Mouse (Mus musculus): ENCODE data around the gene Aff4.
"Not testable (repeated sequence)": the region's sequence is repeated elsewhere in the genome, so short reads cannot be mapped to it uniquely, and the experiment has no call there.

The Aff4 gene

DNA sequence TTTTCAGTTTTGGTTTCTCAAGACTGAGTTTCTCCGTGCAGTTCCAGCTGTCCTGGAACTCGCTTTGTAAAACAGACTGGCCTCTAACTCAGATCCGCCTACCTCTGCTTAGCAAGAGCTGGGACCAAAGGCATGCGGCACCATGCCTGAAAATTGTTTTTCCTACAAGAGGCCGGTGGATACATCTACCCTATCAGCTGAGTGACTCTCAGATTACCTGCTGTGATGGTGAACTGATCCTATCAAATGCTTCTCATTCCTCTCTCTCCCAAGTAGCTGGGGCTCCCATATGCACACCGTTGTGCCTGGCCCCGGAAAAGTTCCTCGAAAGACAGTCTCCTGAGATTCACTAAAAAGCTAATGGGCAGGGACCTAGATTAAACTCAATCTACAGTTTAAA lies 12.9 kb upstream of the Aff4 start:
- no peak for DNase-seq (ENCODE audit: low spot score in 2 of 2)

DNA sequence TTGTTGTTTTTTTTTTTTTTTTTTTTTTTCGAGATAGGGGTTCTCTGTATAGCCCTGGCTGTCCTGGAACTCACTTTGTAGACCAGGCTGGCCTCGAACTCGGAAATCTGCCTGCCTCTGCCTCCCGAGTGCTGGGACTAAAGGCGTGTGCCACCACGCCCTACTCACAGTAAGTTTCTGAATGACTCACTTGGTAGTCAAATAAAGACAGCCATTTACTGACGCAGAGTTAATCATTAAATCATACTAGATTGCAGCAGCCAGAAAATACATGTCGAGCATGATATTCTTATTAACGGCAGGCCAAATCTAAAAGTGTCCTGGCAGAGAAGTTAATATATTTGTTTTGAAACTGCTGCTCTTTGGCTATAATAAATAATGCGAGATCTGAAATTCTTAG lies 9.6 kb upstream of the Aff4 start:
- DNase-seq (ENCODE audit: low spot score in 2 of 2): not testable (repeated sequence)

DNA sequence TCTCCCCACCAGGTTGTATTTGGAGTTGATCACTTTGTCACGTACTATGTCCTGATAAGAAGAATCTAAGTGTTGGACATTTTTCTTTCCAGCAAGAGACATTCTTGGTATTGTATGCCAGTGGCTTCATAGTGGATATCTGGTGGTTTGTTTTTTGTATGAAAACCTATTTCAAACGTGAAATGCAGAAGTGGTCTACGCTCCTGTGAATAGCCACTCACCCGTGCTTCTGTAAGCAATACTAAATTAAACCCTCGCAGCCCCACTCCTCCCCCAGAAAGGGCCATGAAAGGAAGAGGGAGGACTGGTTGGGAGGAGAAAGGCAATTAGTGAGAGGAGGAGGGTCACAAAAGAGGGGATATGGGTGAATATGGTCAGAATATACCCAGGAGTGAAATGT lies 7.9 kb upstream of the Aff4 start:
- no peak for DNase-seq (ENCODE audit: low spot score in 2 of 2)

DNA sequence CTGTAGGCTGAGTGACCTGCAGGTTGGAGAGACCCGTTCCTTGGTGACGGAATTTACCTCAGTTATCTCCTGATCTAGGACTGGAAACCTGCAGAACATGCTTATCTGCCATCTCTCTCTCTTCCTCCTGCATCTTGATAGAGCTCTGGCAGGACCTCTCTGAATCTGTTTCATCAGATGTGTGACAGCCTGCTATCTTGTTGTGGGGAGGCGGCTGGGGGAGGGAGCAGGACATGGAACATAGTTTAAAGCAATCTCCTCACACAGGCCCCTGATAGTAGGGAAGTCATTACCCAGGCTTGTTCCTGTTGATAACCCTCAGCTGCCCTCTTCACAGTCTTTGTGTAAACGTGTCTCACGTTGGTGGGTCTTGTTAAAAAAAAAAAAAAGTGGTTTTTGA lies 5.3 kb upstream of the Aff4 start:
- no peak for DNase-seq (ENCODE audit: low spot score in 2 of 2)

DNA sequence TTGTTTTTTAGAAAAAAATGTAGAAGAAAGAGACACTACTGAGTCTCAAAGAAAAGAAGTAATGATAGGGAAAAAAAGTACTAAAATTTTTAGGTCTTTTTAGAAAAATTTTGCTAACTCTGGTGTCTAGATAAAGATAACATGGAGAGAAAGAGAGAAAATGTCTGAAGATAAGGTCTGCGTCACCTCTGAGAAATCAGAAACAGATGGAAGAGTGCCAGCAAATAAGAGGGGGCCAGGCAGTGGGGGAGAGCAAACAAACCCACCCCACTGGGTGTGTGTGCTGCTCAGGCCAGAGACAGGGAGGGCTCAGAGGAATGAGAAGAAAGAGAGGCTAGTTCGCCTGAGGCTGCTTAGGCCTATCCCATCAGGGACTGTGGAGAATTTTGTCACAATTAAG lies 4.9 kb upstream of the Aff4 start:
- DNase-seq (ENCODE audit: low spot score in 2 of 2): no peak

DNA sequence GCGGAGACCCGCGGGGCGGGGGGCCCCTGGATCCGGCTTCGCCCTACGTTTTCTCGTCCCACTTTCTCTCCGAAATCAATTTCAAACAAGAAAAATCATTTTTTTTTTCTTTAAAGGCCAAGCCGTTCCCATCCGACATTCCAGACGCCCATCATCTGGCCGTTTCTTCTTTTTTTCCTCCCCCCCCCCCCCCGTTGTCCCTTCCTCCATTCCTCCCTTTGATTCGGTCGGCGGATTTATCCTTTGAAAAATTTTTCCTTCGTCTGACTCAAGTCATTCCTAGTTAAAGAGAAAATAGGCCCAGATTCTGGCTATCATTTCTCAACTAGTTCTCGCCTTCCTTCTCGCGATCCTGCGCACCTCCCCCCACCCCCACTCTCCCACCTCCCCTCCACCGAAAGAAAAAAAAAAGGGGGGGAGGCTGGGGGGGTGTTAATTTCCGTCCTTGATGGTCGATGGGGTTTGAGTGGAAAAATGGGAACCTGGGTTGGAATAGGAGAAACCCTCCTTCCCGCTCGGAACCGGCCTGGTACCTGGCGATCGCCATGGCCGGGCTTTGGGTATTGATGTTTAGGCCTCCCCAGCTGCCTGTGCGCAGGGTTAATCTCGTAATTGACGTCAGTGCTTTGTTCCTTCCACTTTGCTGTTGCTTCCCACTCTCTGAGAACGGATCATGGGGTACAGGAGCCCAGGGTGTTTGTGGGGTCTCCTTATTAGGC lies 750 bp downstream of the Aff4 start:
- DNase-seq (ENCODE audit: low spot score in 2 of 2): peak in 1 of 2 experiments; percentile 44

DNA sequence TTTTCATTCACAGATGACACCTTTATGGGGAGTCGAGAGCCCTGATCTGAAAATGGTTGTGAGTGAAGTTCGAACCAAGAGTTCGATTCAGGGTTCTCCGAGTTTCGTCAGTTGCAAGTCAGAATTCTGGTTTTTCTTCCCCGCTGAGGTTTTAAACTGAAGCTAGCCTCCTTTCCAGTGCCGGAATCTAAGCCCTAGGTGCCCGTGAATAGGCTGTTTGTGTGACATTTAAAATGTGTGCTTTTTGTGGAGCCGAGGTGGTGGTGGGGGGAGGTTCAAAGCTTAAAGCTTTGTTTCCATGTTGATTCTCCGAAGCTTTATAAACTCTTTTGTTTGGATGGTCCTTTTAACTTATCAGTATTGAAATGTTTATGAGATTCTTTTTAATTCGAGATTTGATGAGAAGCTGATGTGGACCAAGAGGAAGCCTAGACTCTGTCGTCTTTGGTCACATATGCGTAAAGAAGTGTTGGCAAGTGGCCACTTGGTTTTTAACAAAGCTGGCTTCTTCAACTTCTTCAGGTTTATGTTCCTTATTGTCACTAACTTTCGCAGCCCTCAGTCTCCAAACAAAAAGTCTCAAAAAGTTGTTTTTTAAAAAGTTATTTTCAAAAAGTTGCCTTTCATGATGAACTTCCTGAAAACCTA lies 1.4 kb downstream of the Aff4 start:
- DNase-seq (ENCODE audit: low spot score in 2 of 2): no peak

DNA sequence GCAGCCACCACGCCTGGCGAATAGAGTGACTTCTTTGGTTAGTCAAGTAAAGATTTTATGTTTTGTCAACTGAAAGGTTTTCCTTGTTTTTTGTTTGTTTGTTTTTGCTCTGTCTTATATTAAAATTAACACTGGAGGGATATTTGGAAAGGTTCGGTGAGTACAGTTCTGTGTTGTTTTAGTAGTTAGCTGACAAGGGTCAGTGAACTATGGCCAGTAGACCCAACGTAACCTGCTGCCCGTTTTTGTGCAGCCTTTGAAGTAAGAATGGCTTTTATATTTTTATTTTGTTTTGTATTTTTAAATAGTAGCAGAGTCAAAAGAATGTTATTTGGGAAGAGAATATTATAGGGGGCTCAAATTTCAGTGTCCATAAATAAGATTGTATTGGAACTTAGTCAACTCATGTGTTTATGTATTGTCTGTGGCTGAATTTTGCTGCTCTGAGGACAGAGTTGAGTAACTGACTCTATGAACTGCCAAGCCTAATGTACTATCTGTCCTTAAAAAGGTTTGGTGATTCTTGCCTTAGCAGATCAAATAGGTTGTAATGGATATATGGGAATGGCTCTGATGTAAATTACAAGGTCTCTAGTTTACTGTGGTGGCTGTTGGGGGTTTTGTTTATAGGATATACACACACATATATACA lies 8.0 kb downstream of the Aff4 start:
- no peak for DNase-seq (ENCODE audit: low spot score in 2 of 2)

DNA sequence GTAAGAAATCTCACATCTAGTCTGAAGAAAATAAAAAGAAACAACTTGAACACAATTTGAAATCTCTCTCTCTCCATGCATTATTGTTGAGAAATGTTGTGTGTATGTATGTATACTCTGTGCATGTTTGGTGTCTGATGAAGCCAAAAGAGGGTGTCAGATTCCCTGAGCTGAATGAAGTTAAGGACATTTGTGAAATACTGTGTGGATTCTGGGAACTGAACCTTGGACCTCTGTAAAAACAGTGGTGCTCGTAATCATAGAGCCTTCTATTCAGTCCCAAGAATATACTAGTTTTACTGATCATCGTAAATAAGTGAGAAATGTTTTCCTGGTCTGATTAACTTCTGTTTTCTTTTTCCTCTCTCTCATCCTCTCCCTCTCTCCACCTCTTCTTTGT lies 16.4 kb downstream of the Aff4 start:
- no peak for DNase-seq (ENCODE audit: low spot score in 2 of 2)

DNA sequence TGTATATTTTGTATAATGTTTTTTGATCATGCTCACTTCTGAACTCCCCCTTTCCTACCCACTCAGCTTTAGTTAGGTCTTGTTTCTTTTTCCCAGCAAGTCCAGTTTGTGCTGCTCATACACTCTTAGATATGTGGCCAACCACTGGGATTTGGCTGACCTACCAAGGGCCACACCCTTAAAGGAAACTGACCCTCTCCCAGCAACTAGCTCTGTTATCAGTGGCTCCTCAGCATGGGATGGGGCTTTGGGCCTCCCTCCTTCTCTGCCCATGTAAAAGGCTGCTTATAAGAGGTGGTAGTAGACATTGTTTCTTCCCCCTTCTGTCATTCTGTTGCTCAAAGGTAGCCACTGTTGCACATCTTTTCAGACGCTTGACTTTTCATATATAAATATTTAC lies 28.3 kb downstream of the Aff4 start:
- DNase-seq (ENCODE audit: low spot score in 2 of 2): no peak

DNA sequence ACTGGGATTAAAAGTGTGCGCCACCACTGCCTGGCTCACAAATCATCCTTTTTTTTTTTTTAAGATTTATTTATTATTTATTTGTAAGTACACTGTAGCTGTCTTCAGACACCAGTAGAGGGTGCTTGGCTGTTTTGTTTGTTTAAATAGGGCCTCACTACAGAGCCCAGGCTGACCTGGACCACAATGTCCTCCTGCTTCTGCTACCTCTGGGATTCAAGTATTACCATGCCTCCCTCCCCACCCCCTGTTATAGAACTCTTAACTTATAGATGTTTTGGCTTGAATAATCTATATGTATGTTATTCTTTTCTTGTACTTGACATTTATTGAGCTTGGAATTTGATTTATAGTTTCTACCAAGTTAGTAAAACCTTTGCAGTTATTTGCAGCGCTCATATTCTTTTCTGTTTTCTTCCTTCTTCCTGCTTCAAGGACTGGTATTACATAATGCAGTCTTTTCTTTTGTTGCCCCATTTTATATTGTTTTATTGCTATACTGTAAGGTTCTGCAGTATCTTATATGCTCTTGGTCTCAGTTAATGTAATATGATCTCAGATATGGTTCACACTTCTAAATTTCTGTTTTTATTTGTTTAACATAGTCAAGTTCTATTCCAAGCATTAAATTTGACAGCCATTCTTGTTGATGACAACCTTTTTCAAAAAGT lies 33.3 kb downstream of the Aff4 start:
- no peak for DNase-seq (ENCODE audit: low spot score in 2 of 2)

DNA sequence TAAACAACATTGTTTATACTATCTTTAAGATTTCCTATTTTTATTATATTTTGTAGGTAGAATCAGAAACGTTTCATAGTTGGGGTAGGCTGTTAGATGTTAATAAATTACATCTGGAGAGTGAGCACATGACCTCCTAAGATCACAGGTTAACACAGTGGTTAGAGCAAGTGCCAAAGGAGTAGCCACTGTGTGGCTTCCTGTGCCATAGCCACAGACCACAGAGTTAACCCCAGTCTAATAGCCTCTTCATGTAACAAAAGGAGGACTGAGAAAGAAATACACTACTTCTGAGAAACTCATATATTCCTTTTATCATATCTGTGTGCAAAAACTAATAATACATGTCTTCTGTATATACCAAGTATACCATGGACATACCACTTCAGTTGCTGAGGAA lies 43.2 kb downstream of the Aff4 start:
- DNase-seq (ENCODE audit: low spot score in 2 of 2): no peak

DNA sequence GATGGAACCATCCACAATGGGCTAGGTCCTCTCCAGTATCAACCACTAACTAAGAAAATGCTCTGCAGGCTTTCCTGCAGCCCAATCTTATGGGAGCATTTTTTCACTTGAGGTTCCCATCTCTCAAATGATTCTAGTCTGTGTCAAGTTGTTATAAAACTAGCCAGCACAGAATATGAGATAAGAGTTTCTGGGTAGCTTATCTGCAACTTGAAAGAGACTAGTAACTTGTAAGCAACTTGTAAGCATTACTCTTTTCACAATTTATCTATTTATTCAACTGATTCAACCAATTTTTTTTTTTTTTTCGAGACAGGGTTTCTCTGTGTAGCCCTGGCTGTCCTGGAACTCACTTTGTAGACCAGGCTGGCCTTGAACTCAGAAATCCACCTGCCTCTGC lies 53.0 kb downstream of the Aff4 start:
- DNase-seq (ENCODE audit: low spot score in 2 of 2): no peak

DNA sequence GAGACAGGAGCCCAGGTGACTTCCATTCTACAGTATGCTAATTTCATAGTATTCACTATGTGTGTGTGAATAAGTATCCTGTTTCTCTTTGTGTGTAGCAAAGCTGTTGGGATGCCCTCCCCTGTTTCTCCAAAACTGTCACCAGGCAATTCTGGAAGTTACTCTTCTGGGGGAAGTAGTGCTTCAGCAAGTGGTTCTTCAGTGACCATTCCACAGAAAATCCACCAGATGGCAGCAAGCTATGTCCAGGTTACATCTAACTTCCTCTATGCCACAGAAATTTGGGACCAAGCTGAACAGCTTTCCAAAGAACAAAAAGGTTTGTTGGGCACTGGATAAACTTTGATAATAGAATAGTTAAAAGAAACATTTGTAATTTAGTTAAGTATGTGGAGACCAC lies 61.1 kb downstream of the Aff4 start:
- no peak for DNase-seq (ENCODE audit: low spot score in 2 of 2)

DNA sequence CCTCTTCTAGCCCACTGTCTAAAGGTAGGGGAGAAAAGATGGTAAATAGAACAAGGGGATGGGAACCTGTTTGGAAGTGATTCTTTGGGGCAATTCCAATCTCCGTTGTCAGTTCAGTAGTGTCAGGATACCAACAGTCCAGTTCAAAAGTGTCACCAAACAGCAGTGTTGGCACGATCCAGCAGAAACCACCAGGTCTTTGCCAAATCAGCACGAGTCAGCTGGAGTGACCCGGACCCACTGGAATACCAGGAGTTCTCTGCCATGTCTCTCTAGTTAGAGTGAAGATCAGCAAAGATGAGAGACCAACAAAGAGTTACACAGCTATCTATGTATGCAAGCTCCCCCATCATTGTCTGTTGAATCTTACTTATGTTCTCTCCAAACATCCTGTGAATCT lies 63.2 kb downstream of the Aff4 start:
- no peak for DNase-seq (ENCODE audit: low spot score in 2 of 2)

DNA sequence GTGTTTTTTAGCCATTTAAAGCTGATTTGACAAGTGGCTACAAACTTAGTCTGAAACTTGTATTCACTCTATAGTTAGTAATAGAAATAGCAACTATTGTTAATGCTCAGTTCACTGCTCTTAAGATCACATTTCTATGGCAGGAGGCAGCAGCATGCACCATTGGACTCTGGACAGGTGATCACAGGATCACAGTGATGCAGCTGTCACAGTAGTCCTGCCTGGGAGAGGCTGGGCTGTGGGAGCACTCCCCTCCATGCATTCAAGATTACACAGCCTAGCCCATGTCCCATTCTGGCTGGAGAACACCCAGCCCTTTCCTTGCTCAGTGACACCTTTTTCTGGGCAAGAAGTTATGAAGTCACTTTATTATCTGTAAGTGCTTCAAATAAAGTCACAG lies 67.4 kb downstream of the Aff4 start:
- no peak for DNase-seq (ENCODE audit: low spot score in 2 of 2)

DNA sequence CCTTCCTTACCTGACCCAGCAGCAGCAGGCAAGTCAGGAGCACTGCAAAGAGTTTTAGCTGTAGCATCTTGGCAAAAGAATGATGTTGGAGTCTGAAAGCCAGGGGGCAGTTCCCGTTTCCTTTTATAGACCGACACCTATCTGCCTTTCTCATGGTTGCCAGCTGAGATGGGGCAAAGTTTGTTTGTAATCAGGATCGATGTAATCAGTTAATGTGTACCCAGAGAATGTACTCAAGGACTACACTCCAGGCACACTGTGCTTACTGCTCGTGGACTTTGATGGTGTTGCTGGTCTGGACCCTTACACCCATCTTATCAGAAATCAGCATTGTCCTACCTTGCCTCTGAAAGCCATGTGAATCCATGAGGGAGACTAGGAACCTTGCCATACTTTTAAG lies 72.4 kb downstream of the Aff4 start, which contains the start of gene Leap2:
Leap2 (minus strand) TSS at position 135 of the 400 bp plus-strand sequence.
- DNase-seq (ENCODE audit: low spot score in 2 of 2): no peak

DNA sequence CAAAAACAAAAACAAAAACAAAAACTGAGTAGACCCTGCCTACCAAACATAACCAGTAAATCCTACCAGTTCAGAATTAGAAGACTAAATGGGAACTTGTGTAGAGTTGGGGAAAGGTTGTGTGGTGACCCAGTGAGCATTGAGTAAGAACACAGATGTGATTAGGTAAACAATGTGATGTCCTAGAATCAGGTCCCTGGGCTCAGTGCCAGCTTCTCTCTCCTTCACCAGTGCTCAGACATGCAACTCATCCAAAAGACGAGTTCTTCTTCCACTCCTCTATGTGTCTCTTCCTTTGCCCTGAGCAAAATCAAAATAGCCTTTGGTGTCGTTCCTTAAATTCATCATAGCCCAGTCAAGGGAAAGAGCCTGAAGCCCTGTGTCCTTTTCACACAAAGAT lies 74.2 kb downstream of the Aff4 start:
- DNase-seq (ENCODE audit: low spot score in 2 of 2): no peak

DNA sequence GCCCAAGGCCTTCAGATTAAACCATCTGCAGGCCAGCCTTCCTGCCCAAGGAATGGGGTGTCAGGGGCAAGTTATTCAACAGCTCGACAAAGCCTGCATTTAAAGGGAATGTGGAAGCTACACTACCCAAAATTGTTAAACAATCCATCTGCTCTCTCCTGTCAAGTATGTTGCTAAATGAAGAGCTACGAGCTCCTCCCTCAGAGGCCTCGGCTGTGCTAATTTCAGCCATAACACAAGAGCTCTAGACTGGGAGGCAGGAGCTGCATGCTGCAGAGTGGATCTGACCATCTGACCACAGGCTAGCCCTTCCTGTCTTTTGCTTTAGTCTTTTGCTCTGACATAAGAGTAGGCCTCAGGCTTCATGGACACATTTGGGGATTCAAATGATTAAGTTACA lies 74.6 kb downstream of the Aff4 start:
- no peak for DNase-seq (ENCODE audit: low spot score in 2 of 2)

DNA sequence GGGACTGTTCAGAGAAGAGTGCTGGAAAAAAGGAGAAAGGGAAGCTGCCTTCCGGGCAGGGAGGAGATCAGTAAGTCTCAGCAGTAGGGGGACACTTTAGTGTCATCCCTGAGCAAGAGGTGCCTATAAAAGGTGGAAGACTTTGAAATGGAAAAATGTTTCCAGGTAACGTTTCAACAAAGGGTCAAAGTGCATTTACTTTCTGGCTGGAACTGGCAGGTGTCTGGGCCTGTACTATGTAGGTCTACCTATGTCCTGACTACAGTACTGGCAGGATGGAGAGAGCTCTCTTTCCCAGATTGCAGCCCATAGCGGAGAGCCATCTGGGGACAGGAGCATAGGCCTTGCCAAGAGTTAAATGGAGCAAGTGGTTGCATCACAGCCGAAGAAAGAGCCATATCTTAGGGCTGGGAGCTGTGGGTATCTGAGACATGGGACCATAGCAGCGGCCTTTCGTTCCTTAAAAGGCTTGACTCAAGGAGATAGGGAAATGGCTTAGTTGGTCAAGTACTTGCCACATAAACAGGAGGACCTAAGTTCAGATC lies 75.2 kb downstream of the Aff4 start:
- DNase-seq (ENCODE audit: low spot score in 2 of 2): no peak

DNA sequence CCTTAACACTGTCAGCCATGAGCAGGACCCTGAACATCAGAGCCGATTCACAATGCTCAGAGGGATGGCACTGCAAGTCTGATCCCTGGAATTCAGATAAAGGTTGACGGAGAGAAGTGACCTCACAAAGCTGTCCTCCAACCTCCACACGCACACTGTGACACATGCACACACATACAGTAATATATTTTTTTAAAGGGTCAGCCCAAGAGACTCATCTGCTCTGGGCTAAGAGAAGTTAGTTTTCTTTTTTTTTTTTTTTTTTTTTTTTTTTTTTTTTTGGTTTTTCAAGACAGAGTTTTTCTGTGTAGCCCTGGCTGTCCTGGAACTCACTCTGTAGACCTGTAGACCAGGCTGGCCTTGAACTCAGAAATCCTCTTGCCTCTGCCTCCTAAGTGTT lies 76.3 kb downstream of the Aff4 start:
- DNase-seq (ENCODE audit: low spot score in 2 of 2): not testable (repeated sequence)

DNA sequence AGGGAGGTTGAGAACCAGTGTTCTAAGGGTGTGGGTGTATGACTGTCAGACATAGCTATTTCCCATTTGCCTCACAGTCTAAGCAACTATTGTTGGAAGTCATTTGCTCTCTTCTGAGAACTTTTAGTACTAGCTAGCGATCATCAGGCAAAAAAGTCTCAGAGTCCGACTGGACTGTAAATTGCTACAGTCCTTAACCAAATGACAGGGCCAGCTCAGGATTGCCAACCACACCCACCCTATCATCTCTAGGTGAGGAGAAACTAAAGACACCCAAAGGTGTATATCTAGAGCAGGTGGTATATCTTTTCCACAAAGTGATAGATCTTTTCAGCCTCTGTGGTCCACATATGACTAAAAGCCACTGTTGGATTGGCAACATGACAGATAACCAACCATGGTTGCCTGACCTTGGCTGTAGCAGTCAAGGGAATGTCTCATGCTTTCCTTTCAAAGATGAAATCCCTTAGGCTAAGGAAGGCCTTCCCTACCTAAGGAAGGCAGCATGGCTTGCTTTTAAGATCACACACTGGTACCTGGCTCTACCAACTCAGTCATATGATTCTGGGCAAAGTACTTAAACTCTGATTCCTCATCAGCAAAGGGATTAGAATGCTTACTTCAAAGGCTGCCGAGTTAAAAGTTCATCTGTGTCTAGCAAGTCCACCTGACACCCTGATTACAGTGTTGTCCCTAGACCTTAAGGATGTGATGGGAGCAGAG lies 77.5 kb downstream of the Aff4 start:
- DNase-seq (ENCODE audit: low spot score in 2 of 2): no peak
